Mouse (Mus musculus) ES-Bruce4 (cell line): ENCODE data around the gene Pigf. TPM values are rescaled to one million over a fixed set of nuclear protein-coding genes. Genes with fewer than 3 reads are reported as not detected.
A peak's percentile ranks its signal among the peaks of the same experiment; 100 is the strongest.

ENCODE experiments used
- H3K27ac ChIP-seq: 2 replicates; pipeline ENCODE4 v1.5.1; 2012; ENCODE audit warnings: low read length, inconsistent platforms; ENCODE audit not compliant: insufficient read depth
- H3K27me3 ChIP-seq: 2 replicates; pipeline ENCODE4 v1.6.1; 2012; ENCODE audit warnings: mild to moderate bottlenecking, low read length, inconsistent platforms; ENCODE audit not compliant: control insufficient read depth, poor library complexity, insufficient read depth, severe bottlenecking
- H3K36me3 ChIP-seq: 2 replicates; pipeline ENCODE4 v1.6.1; 2012; ENCODE audit warnings: inconsistent platforms, mild to moderate bottlenecking, low read length, moderate library complexity; ENCODE audit not compliant: control insufficient read depth, poor library complexity, insufficient read depth, severe bottlenecking
- H3K4me1 ChIP-seq: one replicate; pipeline ENCODE4 v1.8.1; 2011; ENCODE audit warnings: low read length; ENCODE audit not compliant: control insufficient read depth, insufficient read depth
- H3K4me3 ChIP-seq: 2 replicates; pipeline ENCODE4 v1.5.1; 2011; ENCODE audit warnings: low read depth, mild to moderate bottlenecking, low read length
- H3K9ac ChIP-seq: 2 replicates; pipeline ENCODE4 v1.6.1; 2012; ENCODE audit warnings: low read depth, mild to moderate bottlenecking, inconsistent platforms; ENCODE audit not compliant: poor library complexity, severe bottlenecking
- H3K9me3 ChIP-seq: replicated peaks from 2 replicates; pipeline ENCODE4 v1.6.1; 2012; ENCODE audit warnings: mild to moderate bottlenecking, low read length, inconsistent platforms; ENCODE audit not compliant: control insufficient read depth, poor library complexity, insufficient read depth, severe bottlenecking
- CTCF ChIP-seq: IDR thresholded peaks from one replicate; pipeline ENCODE4 v1.8.1; 2011; ENCODE audit warnings: low read depth, low read length
- EP300 ChIP-seq: IDR thresholded peaks from 2 replicates; pipeline ENCODE4 v1.6.1; 2011; ENCODE audit warnings: low read depth, low read length; ENCODE audit not compliant: insufficient read depth
- POLR2A ChIP-seq: IDR thresholded peaks from one replicate; pipeline ENCODE4 v1.8.1; 2011; ENCODE audit warnings: low read length; ENCODE audit not compliant: insufficient read depth
- polyA plus RNA-seq: library from polyadenylated mRNA; stranded (reverse); fragments of >200 nt; gene quantifications from 2 replicates; pipeline ENCODE4 v1.2.4, GENCODE M21; 2011; ENCODE audit warnings: low read depth; ENCODE audit not compliant: missing spikeins, insufficient read depth, insufficient read length

Gene Pigf
- polyA plus RNA-seq, 1 experiment: 58.3 TPM

GRCm38 (mm10) chr17:86964041-86964440 is 61.2 kb downstream of the Pigf start:
- TF ChIP-seq CTCF: no peak
- no peak for TF ChIP-seq EP300
- TF ChIP-seq POLR2A: no peak
- H3K36me3 ChIP-seq: no peaks in the 10 kb centered on the region
- H3K27me3 ChIP-seq: no peaks in the 10 kb centered on the region
- H3K9me3 ChIP-seq: no peaks in the 10 kb centered on the region
- H3K9ac ChIP-seq: peak overlapping the region; percentile 94
- peak overlapping the region; percentile 91 for H3K4me3 ChIP-seq
- no peak overlapping the region for H3K27ac ChIP-seq
- H3K4me1 ChIP-seq: peaks cover 6% of the 10 kb centered on the region

- Histone ChIP-seq H3K36me3 (no peaks in the 10 kb centered on the region), H3K9me3 (no peaks in the 10 kb centered on the region), H3K4me1 (peaks cover 4% of the 10 kb centered on the region), H3K27ac (no peak overlapping the region), H3K4me3 (peak overlapping the region; percentile 91), H3K9ac (peak overlapping the region; percentile 94), H3K27me3 (no peaks in the 10 kb centered on the region)
- TF ChIP-seq POLR2A: no peak
- no peak for TF ChIP-seq EP300
- TF ChIP-seq CTCF: no peak
These were observed 61.7 kb downstream of the Pigf start for GRCm38 (mm10) chr17:86963586-86963902.

GRCm38 (mm10) chr17:86962894-86963585 is 62.2 kb downstream of the Pigf start, which contains the start of gene Rhoq:
Rhoq (plus strand) TSS chr17:86963082.
- no peak within 1 kb of the TSS for H3K27ac ChIP-seq
- TF ChIP-seq CTCF: no peak
- no peak for TF ChIP-seq EP300
- no peak for TF ChIP-seq POLR2A
- H3K9ac ChIP-seq: peak within 1 kb of the TSS; percentile 94
- peak within 1 kb of the TSS; percentile 91 for H3K4me3 ChIP-seq
- H3K9me3 ChIP-seq: no peaks in the 10 kb centered on the region
- peaks cover 3% of the 10 kb centered on the region for H3K4me1 ChIP-seq
- H3K27me3 ChIP-seq: no peaks in the 10 kb centered on the region
- no peaks in the 10 kb centered on the region for H3K36me3 ChIP-seq

- Histone ChIP-seq H3K4me1 (peaks cover 3% of the 10 kb centered on the region), H3K36me3 (no peaks in the 10 kb centered on the region), H3K9me3 (no peaks in the 10 kb centered on the region), H3K27ac (no peak overlapping the region), H3K27me3 (no peaks in the 10 kb centered on the region), H3K4me3 (peak overlapping the region; percentile 82), H3K9ac (peak overlapping the region; percentile 94)
- TF ChIP-seq CTCF (peak; percentile 60), EP300 (no peak), POLR2A (no peak)
These were observed 62.8 kb downstream of the Pigf start for GRCm38 (mm10) chr17:86962297-86962893.

- Histone ChIP-seq H3K27me3 (no peaks in the 10 kb centered on the region), H3K9ac (no peak overlapping the region), H3K27ac (no peak overlapping the region), H3K9me3 (peaks cover 3% of the 10 kb centered on the region), H3K4me1 (peaks cover 3% of the 10 kb centered on the region), H3K36me3 (no peaks in the 10 kb centered on the region), H3K4me3 (no peak overlapping the region)
- TF ChIP-seq CTCF (no peak), POLR2A (no peak), EP300 (no peak)
These were observed 63.8 kb downstream of the Pigf start for GRCm38 (mm10) chr17:86961301-86961841.

GRCm38 (mm10) chr17:86957968-86958367 is 67.2 kb downstream of the Pigf start:
- Histone ChIP-seq H3K9ac (no peak overlapping the region), H3K9me3 (peaks cover 18% of the 10 kb centered on the region), H3K27me3 (no peaks in the 10 kb centered on the region), H3K4me1 (peaks cover 3% of the 10 kb centered on the region), H3K27ac (no peak overlapping the region), H3K4me3 (no peak overlapping the region), H3K36me3 (no peaks in the 10 kb centered on the region)
- TF ChIP-seq CTCF (no peak), POLR2A (no peak), EP300 (no peak)
